Mouse (Mus musculus) neural tube, embryonic 14.5 days (tissue): ENCODE measurements around the gene Pradc1. TPM values are rescaled to one million over a fixed set of nuclear protein-coding genes. Genes with fewer than 3 reads are reported as not detected.

Experiments used
- ATAC-seq: fragments of 200-750 bp; cut with Nextera tagmentation; 2 replicates; pipeline ENCODE4 v1.8.0; 2017; ENCODE audit warnings: low read depth, mild to moderate bottlenecking, moderate TSS enrichment, moderate library complexity
- H3K27ac ChIP-seq: fragments of 300-500 bp; sonication (generic); 2 replicates; pipeline ENCODE4 v1.5.1; 2014; ENCODE audit warnings: low read depth, mild to moderate bottlenecking, control low read depth, low read length, moderate library complexity, mixed read lengths
- H3K27me3 ChIP-seq: fragments of 300-500 bp; sonication (generic); 2 replicates; pipeline ENCODE4 v1.6.1; 2014; ENCODE audit warnings: low read length; ENCODE audit not compliant: control insufficient read depth, insufficient read depth
- H3K36me3 ChIP-seq: fragments of 300-500 bp; sonication (generic); 2 replicates; pipeline ENCODE4 v1.6.1; 2014; ENCODE audit warnings: low read length, mixed read lengths; ENCODE audit not compliant: control insufficient read depth, insufficient read depth
- H3K4me1 ChIP-seq: fragments of 300-500 bp; sonication (generic); 2 replicates; pipeline ENCODE4 v1.6.1; 2014; ENCODE audit warnings: low read length; ENCODE audit not compliant: control insufficient read depth, insufficient read depth
- H3K4me2 ChIP-seq: fragments of 300-500 bp; sonication (generic); 2 replicates; pipeline ENCODE4 v1.6.1; 2014; ENCODE audit warnings: mild to moderate bottlenecking, low read depth, low read length, control low read depth
- H3K4me3 ChIP-seq: fragments of 300-500 bp; sonication (generic); 2 replicates; pipeline ENCODE4 v1.5.1; 2014; ENCODE audit warnings: low read depth, low read length, control low read depth, mixed read lengths
- H3K9ac ChIP-seq: fragments of 300-500 bp; sonication (generic); replicated peaks from 2 replicates; pipeline ENCODE4 v1.6.1; 2014; ENCODE audit warnings: low read depth, mild to moderate bottlenecking, control low read depth, low read length, mixed read lengths
- H3K9me3 ChIP-seq: fragments of 300-500 bp; sonication (generic); 2 replicates; pipeline ENCODE4 v1.6.1; 2016; ENCODE audit warnings: low read length; ENCODE audit not compliant: control insufficient read depth
- WGBS: fragments of 180-500 bp; shearing (Covaris S2); extraction: QIAGEN DNeasy Blood & Tissue Kit; methylation state at CpG from one replicate; pipeline ENCODE4 v1.1.7; 2014; 5-methylcytosine and 5-hydroxymethylcytosine counted together
- polyA plus RNA-seq: library from polyadenylated mRNA; unstranded; fragments of >200 nt; fragmentation: Nextera tagmentation; extraction: Ambion mirVana; gene quantifications from 2 replicates; pipeline ENCODE4 v1.2.1, GENCODE M21; 2014

Pradc1 gene
- polyA plus RNA-seq, 1 experiment from 2014 or later, result 23.0 TPM

DNA sequence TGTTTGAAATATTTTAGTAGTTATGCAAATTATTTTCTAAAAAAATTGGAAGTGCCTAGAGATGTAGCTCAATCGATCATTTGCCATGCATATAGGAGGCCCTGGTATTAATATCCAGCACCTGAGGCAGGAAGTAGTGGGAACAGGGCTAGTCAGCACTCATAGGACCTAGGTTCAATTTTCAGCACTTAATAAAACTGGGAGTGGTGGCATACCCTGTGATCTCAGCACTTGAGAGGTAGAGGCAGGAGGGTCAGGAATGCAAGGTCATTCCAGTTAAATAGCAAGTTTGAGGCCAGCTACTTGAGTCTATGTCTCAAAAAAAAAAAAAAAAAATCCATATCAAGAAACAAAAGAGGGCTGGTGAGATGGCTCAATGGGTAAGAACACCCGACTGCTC is 32.6 kb downstream of the Pradc1 start:
- Histone ChIP-seq H3K27me3 (0 out of 2 replicates have a peak, but pooled peaks cover 2% of the 10 kb centered on the region), H3K4me2 (no peak overlapping the region), H3K4me1 (no peaks in the 10 kb centered on the region), H3K9me3 (no peaks in the 10 kb centered on the region), H3K9ac (no peak overlapping the region), H3K36me3 (no peaks in the 10 kb centered on the region), H3K4me3 (no peak overlapping the region), H3K27ac (no peak overlapping the region)
- 84% methylated on average over 2 of the region's 2 CpGs for WGBS
- ATAC-seq, result no peak

DNA sequence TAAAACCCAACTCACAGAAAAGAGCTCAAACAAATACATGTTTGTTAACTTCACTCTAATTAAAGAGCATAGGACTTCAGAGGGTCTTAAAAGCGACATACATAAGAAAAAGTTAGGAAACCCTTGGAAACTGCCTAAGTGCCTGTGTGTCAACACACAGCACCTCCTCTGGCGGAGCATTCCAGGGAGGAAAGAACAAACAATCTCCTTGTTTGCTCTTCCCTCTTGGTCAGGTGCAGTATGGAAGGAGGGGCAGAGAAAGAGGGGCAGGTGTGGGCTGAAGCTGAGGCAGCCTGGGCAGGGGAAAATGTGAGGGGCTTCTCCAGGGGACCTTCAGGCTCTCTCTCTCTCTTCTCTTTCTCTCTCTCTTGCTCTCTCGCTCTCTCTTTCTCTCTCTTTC is 35.9 kb downstream of the Pradc1 start:
- H3K9me3 ChIP-seq, result no peaks in the 10 kb centered on the region
- WGBS, result 56% methylated on average over 3 of the region's 3 CpGs
- H3K27me3 ChIP-seq, result no peaks in the 10 kb centered on the region
- no peak overlapping the region for H3K4me3 ChIP-seq
- ATAC-seq, result no peak
- no peaks in the 10 kb centered on the region for H3K4me1 ChIP-seq
- no peak overlapping the region for H3K27ac ChIP-seq
- no peak overlapping the region for H3K9ac ChIP-seq
- no peaks in the 10 kb centered on the region for H3K36me3 ChIP-seq
- no peak overlapping the region for H3K4me2 ChIP-seq

DNA sequence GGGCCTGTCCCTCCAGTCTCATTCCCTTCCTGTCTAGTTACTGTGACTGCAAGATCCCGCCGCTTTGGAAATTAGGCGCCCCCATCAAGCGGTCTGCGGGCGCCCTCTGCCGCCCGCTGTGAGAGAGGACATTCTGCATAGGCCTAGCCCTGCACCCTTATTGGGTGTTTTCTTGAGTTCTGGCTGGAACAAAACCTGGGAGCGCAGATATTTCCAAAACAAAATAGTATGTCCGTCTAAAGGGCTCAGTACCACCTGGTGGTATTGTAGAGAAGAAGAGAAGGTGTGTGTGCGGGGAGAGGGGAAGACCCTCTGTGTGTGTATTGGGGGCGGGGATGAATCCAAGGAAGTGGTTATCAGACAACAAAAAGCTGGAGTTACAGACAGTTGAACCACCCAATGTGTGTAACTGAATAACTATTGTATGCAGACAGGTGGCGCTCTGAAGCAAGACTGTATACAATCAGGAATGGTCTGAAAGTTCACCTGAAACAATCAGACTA is 40.9 kb downstream of the Pradc1 start:
- H3K27me3 ChIP-seq, result peaks cover 20% of the 10 kb centered on the region
- H3K27ac ChIP-seq, result no peak overlapping the region
- H3K4me3 ChIP-seq, result no peak overlapping the region
- H3K9me3 ChIP-seq, result no peaks in the 10 kb centered on the region
- H3K9ac ChIP-seq, result no peak overlapping the region
- 12% methylated on average over 13 of the region's 13 CpGs for WGBS
- no peaks in the 10 kb centered on the region for H3K4me1 ChIP-seq
- ATAC-seq, result peak; percentile 88
- H3K36me3 ChIP-seq, result no peaks in the 10 kb centered on the region
- H3K4me2 ChIP-seq, result no peak overlapping the region

DNA sequence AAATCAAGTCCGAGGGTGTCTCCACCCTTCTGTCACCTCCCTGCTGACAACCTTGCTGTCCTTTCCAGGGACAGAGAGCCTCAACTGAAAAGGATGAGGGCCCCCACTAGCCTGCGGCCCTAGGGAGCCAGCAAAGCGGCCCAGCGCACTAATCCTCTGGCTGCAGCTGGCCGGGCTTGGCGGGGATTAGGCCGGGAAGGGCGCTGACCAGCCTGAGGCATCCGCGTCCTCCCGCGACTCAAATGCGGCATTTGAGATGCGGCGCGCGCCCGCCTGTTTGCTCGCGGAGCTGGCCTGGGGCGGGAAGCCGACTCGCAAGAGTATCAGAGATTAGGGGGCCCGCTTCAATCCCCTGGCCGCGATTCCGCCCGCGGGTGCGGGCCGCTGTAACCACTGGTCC is 42.8 kb downstream of the Pradc1 start:
- 2% methylated on average over 31 of the region's 31 CpGs for WGBS

DNA sequence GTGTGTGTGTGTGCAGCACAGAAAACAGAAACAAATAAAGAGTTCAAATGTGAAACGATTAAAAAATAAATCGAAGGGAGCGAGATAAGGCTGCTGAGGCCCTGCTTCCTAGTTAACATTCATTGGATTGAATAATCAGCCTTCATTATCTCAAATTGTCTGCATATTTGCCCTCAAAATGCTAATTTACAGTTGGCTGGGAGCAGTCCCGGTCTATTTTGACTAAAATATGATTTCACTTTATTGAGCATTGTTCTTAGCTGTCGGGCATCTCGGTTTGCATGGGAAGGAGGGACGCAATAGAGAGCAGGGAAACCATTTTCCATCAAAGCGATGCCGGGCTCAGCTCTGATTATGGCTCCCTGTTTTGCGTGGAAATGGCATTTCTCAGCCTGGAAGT is 48.7 kb downstream of the Pradc1 start:
- no peaks in the 10 kb centered on the region for H3K9me3 ChIP-seq
- H3K27me3 ChIP-seq, result 0 out of 2 replicates have a peak, but pooled peaks cover 3% of the 10 kb centered on the region
- no peak overlapping the region for H3K27ac ChIP-seq
- H3K4me3 ChIP-seq, result no peak overlapping the region
- ATAC-seq, result no peak
- no peak overlapping the region for H3K9ac ChIP-seq
- H3K4me2 ChIP-seq, result no peak overlapping the region
- 69% methylated on average over 10 of the region's 10 CpGs for WGBS
- no peaks in the 10 kb centered on the region for H3K4me1 ChIP-seq
- no peaks in the 10 kb centered on the region for H3K36me3 ChIP-seq

More for the DNA sequence above, 42.8 kb downstream of the Pradc1 start:
- Histone ChIP-seq H3K4me1 (no peaks in the 10 kb centered on the region), H3K27ac (no peak overlapping the region), H3K9ac (peak overlapping the region; percentile 29; the same call in 1 of the 2 replicates), H3K4me2 (peak overlapping the region; percentile 41), H3K36me3 (no peaks in the 10 kb centered on the region), H3K9me3 (no peaks in the 10 kb centered on the region), H3K4me3 (peak overlapping the region; percentile 9; the same call in 1 of the 2 replicates), H3K27me3 (peaks cover 20% of the 10 kb centered on the region)
- ATAC-seq, result no peak

DNA sequence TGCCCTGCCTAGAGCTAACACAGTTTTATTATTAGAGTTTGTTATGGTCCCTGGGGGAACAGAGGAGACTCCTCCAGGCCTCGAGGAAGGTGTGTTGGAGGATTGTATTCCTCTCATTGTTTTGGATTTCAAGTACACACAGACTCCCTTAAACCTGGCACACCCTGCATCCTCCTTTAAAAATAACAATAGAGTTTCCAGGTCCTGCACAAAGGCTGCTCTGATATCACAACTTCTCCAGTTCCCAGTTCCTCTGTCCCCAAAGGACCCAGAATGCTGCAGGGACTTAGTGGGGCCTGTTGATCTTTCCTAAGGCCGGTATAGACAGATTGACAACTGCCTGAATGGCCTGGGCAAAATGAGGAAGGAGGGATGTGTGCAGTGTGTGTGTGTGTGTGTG is 49.2 kb downstream of the Pradc1 start:
- Histone ChIP-seq H3K27ac (no peak overlapping the region), H3K4me2 (no peak overlapping the region), H3K27me3 (no peaks in the 10 kb centered on the region), H3K36me3 (no peaks in the 10 kb centered on the region), H3K9me3 (no peaks in the 10 kb centered on the region), H3K4me3 (no peak overlapping the region), H3K4me1 (no peaks in the 10 kb centered on the region), H3K9ac (no peak overlapping the region)
- 50% methylated on average over 2 of the region's 2 CpGs for WGBS
- no peak for ATAC-seq

DNA sequence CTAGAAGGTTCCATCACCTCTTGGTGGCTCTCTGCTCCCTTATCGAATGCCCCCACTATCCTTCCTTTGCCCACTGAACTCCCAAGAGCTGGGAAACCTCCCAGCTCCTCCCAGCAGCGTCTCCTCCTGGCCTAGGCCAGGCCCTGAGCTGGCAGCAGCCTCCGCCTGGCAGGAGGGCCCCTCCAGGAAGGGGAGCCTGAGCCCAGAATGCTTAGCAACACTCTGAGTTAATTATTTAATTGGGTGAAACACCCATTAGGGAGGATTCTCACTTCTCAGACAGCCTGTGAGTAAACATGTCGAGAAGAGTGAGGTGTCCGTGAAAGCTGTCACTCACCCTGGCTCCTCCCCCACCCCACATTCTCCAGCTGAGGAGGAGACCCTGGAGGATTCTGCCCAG is 52.1 kb downstream of the Pradc1 start:
- 23% methylated on average over 5 of the region's 5 CpGs for WGBS
- Histone ChIP-seq H3K36me3 (no peaks in the 10 kb centered on the region), H3K27ac (no peak overlapping the region), H3K4me3 (no peak overlapping the region), H3K9me3 (no peaks in the 10 kb centered on the region), H3K4me1 (no peaks in the 10 kb centered on the region), H3K4me2 (no peak overlapping the region), H3K9ac (no peak overlapping the region), H3K27me3 (no peaks in the 10 kb centered on the region)
- no peak for ATAC-seq

DNA sequence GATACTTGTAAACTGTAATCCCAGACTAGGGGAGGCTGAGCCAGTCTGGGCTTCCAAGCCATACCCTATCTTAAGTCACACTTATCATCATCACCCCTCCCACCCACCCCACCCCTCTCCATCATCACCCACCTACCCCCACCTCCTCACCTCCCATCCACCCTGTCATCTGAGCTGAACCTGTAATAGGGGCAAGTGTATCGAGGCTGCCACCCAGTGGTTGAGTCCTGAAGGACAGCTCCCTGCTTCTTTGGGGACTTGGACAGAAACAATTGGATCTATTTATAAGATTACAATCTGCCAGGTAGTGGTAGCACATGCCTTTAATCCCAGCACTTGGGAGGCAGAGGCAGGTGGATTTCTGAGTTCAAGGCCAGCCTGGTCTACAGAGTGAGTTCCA is 54.6 kb downstream of the Pradc1 start:
- 50% methylated on average over 1 of the region's 1 CpGs for WGBS
- no peak for ATAC-seq
- Histone ChIP-seq H3K4me1 (no peaks in the 10 kb centered on the region), H3K36me3 (no peaks in the 10 kb centered on the region), H3K27me3 (no peaks in the 10 kb centered on the region), H3K4me3 (no peak overlapping the region), H3K27ac (no peak overlapping the region), H3K4me2 (no peak overlapping the region), H3K9ac (no peak overlapping the region), H3K9me3 (no peaks in the 10 kb centered on the region)
